Mouse (Mus musculus): ENCODE measurements at regions not wholly inside any gene's neighbourhood (a gene's known extent, or its start where the extent isn't known, plus 50 kb on each side); places are given as distances from the start of the nearest gene placed in this dataset.
"Not testable (repeated sequence)": the region's sequence is repeated elsewhere in the genome, so short reads cannot be mapped to it uniquely, and the experiment has no call there.

DNA sequence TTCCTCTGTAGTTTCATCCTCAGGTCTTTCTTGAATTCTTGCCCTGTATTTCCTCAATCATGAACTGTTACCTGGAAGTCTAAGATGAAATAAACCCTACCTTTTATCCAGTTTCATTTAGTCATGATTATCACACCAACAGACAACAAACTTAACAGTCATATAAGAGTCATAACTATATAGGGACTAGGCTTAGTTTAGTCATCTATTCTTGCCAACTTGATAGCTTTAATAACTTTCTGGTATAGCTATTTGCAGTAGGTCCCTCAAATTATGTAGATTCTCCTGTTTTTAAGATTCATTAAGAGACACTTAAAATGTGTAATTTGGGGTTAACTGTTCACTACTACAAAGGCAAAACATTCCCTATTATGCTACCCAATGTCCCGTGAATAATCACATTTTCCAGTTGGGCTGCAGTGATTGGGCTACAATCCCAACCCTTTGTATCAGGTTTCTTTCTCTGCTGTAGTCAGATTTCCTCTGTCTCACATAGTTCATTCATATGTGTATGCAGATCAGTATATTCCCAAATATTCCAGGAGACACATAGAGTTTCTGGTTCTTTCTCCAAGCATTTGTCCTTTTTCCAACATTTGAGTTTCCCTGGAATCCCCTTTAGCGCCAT, 396.4 kb upstream of the Nectin3 start:
- DNase-seq (ENCODE audit: low read depth) = peak; percentile 71
- no peak for TF ChIP-seq POLR2A (IDR thresholded peaks at IDR 0.05; ENCODE audit: borderline replicate concordance, extremely low read depth, insufficient read depth, insufficient read length, poor library complexity, severe bottlenecking)
- no peak for TF ChIP-seq CTCF (IDR thresholded peaks at IDR 0.05; ENCODE audit: borderline replicate concordance, extremely low read depth, insufficient read depth, insufficient read length)

DNA sequence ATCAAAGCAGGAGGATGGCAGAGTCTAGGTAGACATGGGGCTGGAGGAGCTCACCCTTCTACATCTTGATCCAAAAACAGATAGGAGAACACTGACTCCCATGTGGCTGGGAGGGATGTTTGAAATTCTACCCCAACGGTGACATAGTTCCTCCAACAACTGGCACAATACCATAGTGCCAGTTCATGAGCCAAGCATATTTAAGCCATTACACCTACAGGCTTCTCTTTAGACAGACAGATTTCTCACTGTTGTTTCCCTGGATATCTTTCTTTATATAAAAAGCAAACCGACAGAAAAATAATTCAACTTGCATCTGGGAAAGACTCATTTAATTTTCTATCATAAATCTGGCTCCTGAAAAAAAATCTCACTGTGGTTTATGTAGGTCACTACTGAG, 380.4 kb upstream of the Nectin3 start:
- DNase-seq (ENCODE audit: low read depth) = no peak
- TF ChIP-seq CTCF (IDR thresholded peaks at IDR 0.05; ENCODE audit: borderline replicate concordance, extremely low read depth, insufficient read depth, insufficient read length) (no peak), POLR2A (IDR thresholded peaks at IDR 0.05; ENCODE audit: borderline replicate concordance, extremely low read depth, insufficient read depth, insufficient read length, poor library complexity, severe bottlenecking) (no peak)

DNA sequence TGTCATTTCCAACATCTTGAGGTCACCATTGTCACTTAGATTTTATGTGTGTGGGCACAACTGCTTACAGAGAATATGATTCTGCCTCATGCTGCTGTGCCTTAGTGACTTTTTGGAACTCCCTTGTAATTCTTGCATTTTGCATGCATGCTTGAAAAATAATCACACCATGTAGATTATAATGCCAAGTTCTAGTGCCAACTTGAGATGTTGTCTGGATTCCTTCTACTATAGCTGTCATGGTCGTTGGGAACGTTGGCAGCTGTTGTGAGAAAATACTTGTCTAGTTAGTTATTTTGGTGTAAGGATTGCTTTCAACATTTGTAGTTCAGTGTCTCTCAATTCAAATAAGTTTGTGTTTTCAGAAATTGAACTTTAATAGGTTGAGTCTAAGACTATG, 365.6 kb upstream of the Nectin3 start:
- peak; percentile 19 for DNase-seq (ENCODE audit: low read depth)
- TF ChIP-seq POLR2A (IDR thresholded peaks at IDR 0.05; ENCODE audit: borderline replicate concordance, extremely low read depth, insufficient read depth, insufficient read length, poor library complexity, severe bottlenecking) (no peak), CTCF (IDR thresholded peaks at IDR 0.05; ENCODE audit: borderline replicate concordance, extremely low read depth, insufficient read depth, insufficient read length) (no peak)

DNA sequence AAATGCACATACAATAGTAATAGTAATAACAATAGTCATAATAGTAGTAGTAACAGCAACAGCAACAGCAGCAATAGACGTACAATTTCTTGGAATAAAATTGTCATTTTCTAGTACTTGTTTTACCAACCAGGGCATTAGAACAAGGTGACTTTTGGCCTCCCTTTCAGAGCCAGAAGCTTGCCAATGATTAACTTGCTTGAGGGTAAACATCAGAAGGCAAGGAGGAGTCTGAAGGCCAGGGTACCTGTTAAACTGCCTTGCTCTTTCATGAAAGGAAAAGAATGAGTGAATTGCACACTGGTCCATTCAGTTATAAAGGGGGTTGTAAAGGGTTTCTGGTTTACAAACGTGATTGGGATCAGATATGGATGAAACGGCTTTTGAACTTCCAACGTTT, 351.2 kb upstream of the Nectin3 start:
- DNase-seq (ENCODE audit: low read depth) = no peak
- TF ChIP-seq CTCF (IDR thresholded peaks at IDR 0.05; ENCODE audit: borderline replicate concordance, extremely low read depth, insufficient read depth, insufficient read length) = no peak
- TF ChIP-seq POLR2A (IDR thresholded peaks at IDR 0.05; ENCODE audit: borderline replicate concordance, extremely low read depth, insufficient read depth, insufficient read length, poor library complexity, severe bottlenecking) = no peak

DNA sequence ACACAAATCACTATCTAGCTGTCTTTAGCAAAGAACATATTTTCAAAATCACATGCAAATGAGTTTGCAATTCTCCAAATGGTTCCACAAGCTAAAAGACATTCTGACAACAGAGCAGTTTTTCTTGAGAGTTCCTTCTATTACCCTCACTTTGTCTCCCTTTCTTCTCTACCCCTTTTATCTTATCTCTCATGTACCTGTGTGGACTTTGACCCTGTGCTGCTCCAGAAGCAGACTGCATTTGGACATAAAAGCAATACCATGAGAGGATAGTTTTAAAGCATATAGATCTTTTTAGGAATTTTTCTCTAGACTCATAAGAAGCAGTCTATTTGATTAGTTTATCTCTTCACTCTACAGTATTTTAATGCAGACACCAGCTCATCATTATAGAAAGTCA, 350.4 kb upstream of the Nectin3 start:
- no peak for TF ChIP-seq CTCF (IDR thresholded peaks at IDR 0.05; ENCODE audit: borderline replicate concordance, extremely low read depth, insufficient read depth, insufficient read length)
- no peak for TF ChIP-seq POLR2A (IDR thresholded peaks at IDR 0.05; ENCODE audit: borderline replicate concordance, extremely low read depth, insufficient read depth, insufficient read length, poor library complexity, severe bottlenecking)
- DNase-seq (ENCODE audit: low read depth) = no peak

DNA sequence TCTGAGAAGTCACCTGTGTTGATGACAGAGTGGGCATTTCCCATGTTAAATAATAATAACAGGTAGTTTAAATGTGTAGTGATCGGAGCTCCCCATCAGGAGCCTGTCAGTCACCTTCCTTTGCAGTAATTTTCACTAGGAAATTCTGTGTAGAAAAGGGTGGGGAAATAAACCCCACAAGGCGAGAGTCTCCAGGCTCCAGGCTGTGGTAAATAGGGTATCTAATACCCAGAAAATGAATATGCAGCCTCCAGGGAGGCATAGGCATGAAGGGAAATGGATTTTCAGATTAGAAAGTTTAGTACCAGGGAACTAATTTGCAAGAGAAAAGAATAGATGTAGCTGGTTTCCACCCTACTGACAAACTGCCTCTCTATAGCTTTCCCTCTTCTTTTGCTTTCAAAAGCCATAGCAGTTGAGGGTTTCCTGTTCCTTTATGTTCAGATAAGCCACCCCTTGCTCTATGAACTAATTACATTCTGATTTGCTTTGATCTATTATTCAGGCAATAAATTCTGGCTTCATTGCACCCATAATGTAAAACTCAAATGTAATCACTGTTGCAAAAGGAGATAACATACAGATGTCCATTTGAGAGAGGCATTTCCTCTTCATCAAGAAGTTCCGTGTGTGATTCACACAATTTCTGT, 349.5 kb upstream of the Nectin3 start:
- TF ChIP-seq CTCF (IDR thresholded peaks at IDR 0.05; ENCODE audit: borderline replicate concordance, extremely low read depth, insufficient read depth, insufficient read length) = no peak
- no peak for TF ChIP-seq POLR2A (IDR thresholded peaks at IDR 0.05; ENCODE audit: borderline replicate concordance, extremely low read depth, insufficient read depth, insufficient read length, poor library complexity, severe bottlenecking)
- DNase-seq (ENCODE audit: low read depth) = peak; percentile 56

DNA sequence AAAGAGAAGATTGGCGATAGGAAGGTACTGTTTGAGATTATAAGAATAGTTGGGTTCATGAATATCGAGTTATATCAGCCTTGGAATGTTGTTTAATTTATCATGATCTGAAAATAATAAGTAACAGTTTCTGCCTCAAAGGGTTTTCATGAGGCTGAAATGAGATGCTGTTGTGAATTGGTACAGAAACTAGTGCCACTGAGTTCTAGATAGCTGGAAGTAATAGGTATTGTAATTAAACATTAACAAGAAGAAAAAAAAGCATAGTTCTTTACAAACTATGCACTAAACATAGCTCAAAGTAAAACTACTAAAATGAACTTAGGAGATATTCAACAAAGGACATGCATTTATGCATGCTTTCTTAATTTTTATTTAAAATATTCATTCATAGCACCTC, 342.9 kb upstream of the Nectin3 start:
- no peak for TF ChIP-seq POLR2A (IDR thresholded peaks at IDR 0.05; ENCODE audit: borderline replicate concordance, extremely low read depth, insufficient read depth, insufficient read length, poor library complexity, severe bottlenecking)
- no peak for TF ChIP-seq CTCF (IDR thresholded peaks at IDR 0.05; ENCODE audit: borderline replicate concordance, extremely low read depth, insufficient read depth, insufficient read length)
- no peak for DNase-seq (ENCODE audit: low read depth)

DNA sequence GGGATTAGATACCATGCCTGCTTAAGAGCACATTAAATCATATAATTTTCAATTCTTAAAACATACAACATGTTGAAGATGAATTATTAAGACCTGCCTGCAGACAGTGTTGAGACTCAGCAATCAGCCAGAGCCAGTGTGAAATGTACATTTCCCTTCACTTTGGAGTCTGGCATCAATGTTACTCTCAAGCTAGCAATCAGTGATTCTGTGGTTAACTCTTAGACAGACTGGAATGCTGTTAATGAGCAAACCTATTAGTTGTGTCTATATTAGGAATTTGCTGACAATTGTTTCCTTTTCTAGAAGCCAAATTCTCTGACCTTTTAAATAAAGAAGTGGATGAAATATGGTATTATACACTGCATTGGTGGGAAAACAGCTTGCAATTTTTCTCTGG, 342.4 kb upstream of the Nectin3 start:
- no peak for TF ChIP-seq POLR2A (IDR thresholded peaks at IDR 0.05; ENCODE audit: borderline replicate concordance, extremely low read depth, insufficient read depth, insufficient read length, poor library complexity, severe bottlenecking)
- no peak for TF ChIP-seq CTCF (IDR thresholded peaks at IDR 0.05; ENCODE audit: borderline replicate concordance, extremely low read depth, insufficient read depth, insufficient read length)
- no peak for DNase-seq (ENCODE audit: low read depth)

DNA sequence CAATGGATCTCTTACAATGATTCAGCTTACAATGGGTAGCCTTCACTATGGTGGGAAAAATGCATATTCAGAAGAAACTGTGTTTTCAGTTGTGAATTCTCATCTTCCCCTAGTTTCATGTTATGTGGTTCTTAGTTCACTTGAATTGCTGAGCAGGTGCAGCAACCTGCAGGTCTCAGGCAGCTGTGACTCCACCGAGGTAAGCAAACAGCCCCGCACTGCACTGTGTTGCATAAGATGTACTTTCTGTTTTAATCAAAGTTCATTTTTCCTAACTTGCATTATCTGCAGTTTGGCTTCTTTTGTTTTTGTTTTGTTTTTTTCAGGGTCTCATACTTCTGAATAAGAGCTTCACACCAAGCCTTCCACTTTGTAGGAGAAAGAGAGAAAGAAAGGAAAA, 326.8 kb upstream of the Nectin3 start:
- no peak for DNase-seq (ENCODE audit: low read depth)
- TF ChIP-seq POLR2A (IDR thresholded peaks at IDR 0.05; ENCODE audit: borderline replicate concordance, extremely low read depth, insufficient read depth, insufficient read length, poor library complexity, severe bottlenecking) = no peak
- TF ChIP-seq CTCF (IDR thresholded peaks at IDR 0.05; ENCODE audit: borderline replicate concordance, extremely low read depth, insufficient read depth, insufficient read length) = no peak

DNA sequence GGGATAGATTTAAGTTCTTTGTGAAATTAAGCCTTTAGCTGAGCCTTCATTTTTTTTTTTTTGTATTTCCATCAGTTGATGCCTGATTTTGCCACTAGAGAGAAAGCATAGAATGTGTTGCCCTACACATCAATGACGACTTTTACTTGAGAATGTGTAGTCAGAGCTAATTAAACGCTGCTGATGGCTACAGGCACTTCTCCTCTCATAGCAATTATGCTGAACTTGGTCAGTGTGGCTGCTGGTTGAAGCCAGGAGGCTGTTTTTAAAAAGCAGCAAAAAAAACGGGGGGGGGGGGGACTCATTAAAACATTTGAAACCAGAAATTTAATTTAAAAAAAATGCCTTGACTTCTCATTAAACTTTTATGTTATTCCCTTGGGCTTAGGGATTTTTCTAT, 324.4 kb upstream of the Nectin3 start:
- peak; percentile 72 for DNase-seq (ENCODE audit: low read depth)
- TF ChIP-seq CTCF (IDR thresholded peaks at IDR 0.05; ENCODE audit: borderline replicate concordance, extremely low read depth, insufficient read depth, insufficient read length) (no peak), POLR2A (IDR thresholded peaks at IDR 0.05; ENCODE audit: borderline replicate concordance, extremely low read depth, insufficient read depth, insufficient read length, poor library complexity, severe bottlenecking) (no peak)

DNA sequence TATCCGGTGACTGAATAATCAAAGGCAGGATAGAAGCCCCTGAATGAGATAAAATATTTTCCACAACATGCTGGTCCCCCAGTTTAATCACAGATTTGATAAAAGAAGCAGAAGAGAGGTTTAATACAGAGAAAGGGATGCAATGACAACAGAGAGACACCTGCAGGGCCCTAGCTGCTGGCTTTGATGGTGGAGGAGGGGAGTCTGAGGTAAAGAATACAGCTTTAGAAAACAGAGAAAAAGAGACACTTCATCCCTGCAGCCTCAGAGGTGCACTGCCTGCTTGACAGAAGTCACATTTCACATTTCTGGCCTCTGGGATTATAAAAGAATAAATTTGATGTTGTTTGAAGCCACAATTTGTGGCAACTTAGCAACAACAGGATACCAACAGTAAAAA, 319.9 kb upstream of the Nectin3 start:
- TF ChIP-seq POLR2A (IDR thresholded peaks at IDR 0.05; ENCODE audit: borderline replicate concordance, extremely low read depth, insufficient read depth, insufficient read length, poor library complexity, severe bottlenecking) (no peak), CTCF (IDR thresholded peaks at IDR 0.05; ENCODE audit: borderline replicate concordance, extremely low read depth, insufficient read depth, insufficient read length) (no peak)
- DNase-seq (ENCODE audit: low read depth) = peak; percentile 59

DNA sequence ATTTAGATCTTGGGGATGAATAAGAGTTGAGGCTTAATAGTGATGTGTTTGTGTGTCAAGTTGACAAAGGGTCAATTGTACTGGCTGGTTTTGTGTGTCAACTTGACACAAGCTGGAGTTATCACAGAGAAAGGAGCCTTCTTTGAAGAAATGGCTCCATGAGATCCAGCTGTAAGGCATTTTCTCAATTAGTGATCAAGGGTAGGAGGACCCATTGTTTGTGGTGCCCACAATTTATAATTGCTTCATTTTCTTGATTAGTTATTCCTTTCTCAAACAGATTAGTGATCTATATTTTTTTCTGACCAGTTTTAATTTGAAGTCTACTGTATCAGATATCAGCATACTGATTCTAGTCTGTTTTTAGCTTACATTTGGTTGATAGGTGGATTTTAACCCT, 313.5 kb upstream of the Nectin3 start:
- not testable (repeated sequence) for DNase-seq (ENCODE audit: low read depth)

Measured in brain, embryonic 14.5 days (tissue).